Mouse (Mus musculus): ENCODE results near the gene Tsacc. TPM values are rescaled to one million over a fixed set of nuclear protein-coding genes. Genes with fewer than 3 reads are reported as not detected.
A peak's percentile ranks its signal among the peaks of the same experiment; 100 is the strongest.
"Not testable (repeated sequence)": the region's sequence is repeated elsewhere in the genome, so short reads cannot be mapped to it uniquely, and the experiment has no call there.

Tsacc gene
- total and polyA plus RNA-seq, 3 experiments, result 4.8 to 8.6 (median 5.1) TPM

- intact Hi-C loops (cut with DNase I), result no loop called here
- WGBS, result 96% methylated on average over 4 of the region's 4 CpGs
- H3K79me2 ChIP-seq (replicated peaks; ENCODE audit: control insufficient read depth, insufficient read depth, low read length), result no peaks in the 10 kb centered on the region
- H3K27me3 ChIP-seq (ENCODE audit: control insufficient read depth, insufficient read depth, low read length), result no peaks in the 10 kb centered on the region
- TF ChIP-seq EP300 (IDR thresholded peaks at IDR 0.05; ENCODE audit: insufficient read depth, low read depth, low read length), result no peak
- TF ChIP-seq POLR2A (IDR thresholded peaks at IDR 0.05; ENCODE audit: insufficient read depth, low read depth, low read length), result no peak
- no peaks in the 10 kb centered on the region for H3K36me3 ChIP-seq (ENCODE audit: control insufficient read depth, insufficient read depth, low read length)
- H3K27ac ChIP-seq, result no peak within 1 kb of the TSS
- no peak within 1 kb of the TSS for H3K9ac ChIP-seq (ENCODE audit: low read depth, low read length)
- H3K4me3 ChIP-seq, result no peak within 1 kb of the TSS
- no peaks in the 10 kb centered on the region for H3K4me1 ChIP-seq (ENCODE audit: control insufficient read depth, insufficient read depth, low read length)
- no peak for DNase-seq
Measured at GRCm38 (mm10) chr3:88287110-88287509, 9.7 kb downstream of the Tsacc start, which contains the start of gene Gm38392. Gene Gm38392 (minus strand): TSS chr3:88287210.

- DNase-seq; intact Hi-C loops (cut with DNase I): not testable (repeated sequence)
- 86% methylated on average over 2 of the region's 2 CpGs for WGBS
Measured at GRCm38 (mm10) chr3:88285565-88285895, 11.3 kb downstream of the Tsacc start.

GRCm38 (mm10) chr3:88284815-88285564 is 11.8 kb downstream of the Tsacc start:
- 95% methylated on average over 14 of the region's 14 CpGs for WGBS
- H3K9ac ChIP-seq (ENCODE audit: low read depth, low read length); intact Hi-C loops (cut with DNase I); H3K4me1 ChIP-seq (ENCODE audit: control insufficient read depth, insufficient read depth, low read length); H3K27ac ChIP-seq; H3K4me3 ChIP-seq; H3K36me3 ChIP-seq (ENCODE audit: control insufficient read depth, insufficient read depth, low read length); H3K79me2 ChIP-seq (replicated peaks; ENCODE audit: control insufficient read depth, insufficient read depth, low read length); H3K27me3 ChIP-seq (ENCODE audit: control insufficient read depth, insufficient read depth, low read length); DNase-seq: not testable (repeated sequence)

More at GRCm38 (mm10) chr3:88285565-88285895, 11.3 kb downstream of the Tsacc start:
- not testable (repeated sequence) for H3K4me1 ChIP-seq (ENCODE audit: control insufficient read depth, insufficient read depth, low read length); H3K9ac ChIP-seq (ENCODE audit: low read depth, low read length); H3K27me3 ChIP-seq (ENCODE audit: control insufficient read depth, insufficient read depth, low read length); H3K4me3 ChIP-seq; H3K79me2 ChIP-seq (replicated peaks; ENCODE audit: control insufficient read depth, insufficient read depth, low read length); H3K36me3 ChIP-seq (ENCODE audit: control insufficient read depth, insufficient read depth, low read length); H3K27ac ChIP-seq

GRCm38 (mm10) chr3:88281141-88281916 is 15.5 kb downstream of the Tsacc start:
- DNase-seq; H3K4me1 ChIP-seq (ENCODE audit: control insufficient read depth, insufficient read depth, low read length); H3K27me3 ChIP-seq (ENCODE audit: control insufficient read depth, insufficient read depth, low read length); H3K9ac ChIP-seq (ENCODE audit: low read depth, low read length); H3K4me3 ChIP-seq; H3K36me3 ChIP-seq (ENCODE audit: control insufficient read depth, insufficient read depth, low read length); H3K27ac ChIP-seq; intact Hi-C loops (cut with DNase I); H3K79me2 ChIP-seq (replicated peaks; ENCODE audit: control insufficient read depth, insufficient read depth, low read length): not testable (repeated sequence)
- WGBS, result 68% methylated on average over 11 of the region's 11 CpGs

- H3K79me2 ChIP-seq (replicated peaks; ENCODE audit: control insufficient read depth, insufficient read depth, low read length), result no peaks in the 10 kb centered on the region
- no peak overlapping the region for H3K27ac ChIP-seq
- no peak for DNase-seq
- no peaks in the 10 kb centered on the region for H3K36me3 ChIP-seq (ENCODE audit: control insufficient read depth, insufficient read depth, low read length)
- H3K9ac ChIP-seq (ENCODE audit: low read depth, low read length), result no peak overlapping the region
- H3K27me3 ChIP-seq (ENCODE audit: control insufficient read depth, insufficient read depth, low read length), result no peaks in the 10 kb centered on the region
- no peak for TF ChIP-seq EP300 (IDR thresholded peaks at IDR 0.05; ENCODE audit: insufficient read depth, low read depth, low read length)
- no peak for TF ChIP-seq CTCF (IDR thresholded peaks at IDR 0.05)
- TF ChIP-seq POLR2A (IDR thresholded peaks at IDR 0.05; ENCODE audit: insufficient read depth, low read depth, low read length), result no peak
- H3K4me1 ChIP-seq (ENCODE audit: control insufficient read depth, insufficient read depth, low read length), result no peaks in the 10 kb centered on the region
- no peak overlapping the region for H3K4me3 ChIP-seq
- WGBS, result 86% methylated on average over 2 of the region's 2 CpGs
- intact Hi-C loops (cut with DNase I), result no loop called here
Measured at GRCm38 (mm10) chr3:88280035-88280434, 16.8 kb downstream of the Tsacc start.

GRCm38 (mm10) chr3:88276529-88277143 is 20.2 kb downstream of the Tsacc start:
- TF ChIP-seq CTCF (IDR thresholded peaks at IDR 0.05), result peak; percentile 63
- TF ChIP-seq EP300 (IDR thresholded peaks at IDR 0.05; ENCODE audit: insufficient read depth, low read depth, low read length), result no peak
- H3K9ac ChIP-seq (ENCODE audit: low read depth, low read length), result no peak overlapping the region
- H3K27me3 ChIP-seq (ENCODE audit: control insufficient read depth, insufficient read depth, low read length), result no peaks in the 10 kb centered on the region
- no peaks in the 10 kb centered on the region for H3K79me2 ChIP-seq (replicated peaks; ENCODE audit: control insufficient read depth, insufficient read depth, low read length)
- intact Hi-C loops (cut with DNase I), result no loop called here
- H3K36me3 ChIP-seq (ENCODE audit: control insufficient read depth, insufficient read depth, low read length), result no peaks in the 10 kb centered on the region
- H3K4me3 ChIP-seq, result no peak overlapping the region
- no peaks in the 10 kb centered on the region for H3K4me1 ChIP-seq (ENCODE audit: control insufficient read depth, insufficient read depth, low read length)
- WGBS, result 48% methylated on average over 7 of the region's 7 CpGs
- DNase-seq, result no peak
- H3K27ac ChIP-seq, result no peak overlapping the region
